Mouse (Mus musculus): ENCODE measurements around the gene Enpp1. TPM values are rescaled to one million over a fixed set of nuclear protein-coding genes. Genes with fewer than 3 reads are reported as not detected.
"Not testable (repeated sequence)": the region's sequence is repeated elsewhere in the genome, so short reads cannot be mapped to it uniquely, and the experiment has no call there.

Gene Enpp1
- polyA plus RNA-seq, 1 experiment = 0.33 TPM

DNA sequence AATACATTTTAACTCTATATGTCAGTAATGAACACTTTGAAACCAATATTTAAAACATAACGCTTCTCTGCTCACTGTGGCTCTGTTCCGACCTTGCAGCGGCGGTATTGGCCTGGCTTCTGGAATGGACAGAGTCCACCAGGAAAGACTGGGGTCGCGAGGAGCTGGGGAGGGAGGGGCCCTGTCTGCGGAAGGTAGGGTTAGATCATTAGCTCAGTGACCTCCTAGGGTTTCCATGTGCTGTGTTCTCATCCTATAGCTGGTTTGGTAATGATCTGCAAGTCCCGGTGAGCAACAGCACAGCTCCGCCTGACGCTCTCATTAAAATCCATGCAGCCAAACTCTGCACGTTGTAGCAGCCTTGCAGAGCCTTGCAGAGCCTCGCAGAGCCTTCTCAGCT lies 84.7 kb downstream of the Enpp1 start:
- no peak for TF ChIP-seq CTCF (IDR thresholded peaks at IDR 0.05; ENCODE audit: control insufficient read depth, insufficient read depth, insufficient replicate concordance, low read depth, low read length)
- TF ChIP-seq POLR2A (IDR thresholded peaks at IDR 0.05; ENCODE audit: control insufficient read depth, low read depth, low read length) = no peak
- Histone ChIP-seq H3K27ac (ENCODE audit: control insufficient read depth, insufficient read depth, low read depth, low read length) (no peak overlapping the region), H3K36me3 (ENCODE audit: control insufficient read depth, insufficient read depth, low read length) (no peaks in the 10 kb centered on the region), H3K4me3 (ENCODE audit: control insufficient read depth, low read depth, low read length) (no peak overlapping the region), H3K4me1 (ENCODE audit: control insufficient read depth, insufficient read depth, low read length) (no peaks in the 10 kb centered on the region; the same call in 1 of the 2 replicates), H3K27me3 (ENCODE audit: control insufficient read depth, insufficient read depth, low read length) (no peaks in the 10 kb centered on the region)

GRCm38 (mm10) chr10:24625060-24625701 lies 86.8 kb downstream of the Enpp1 start:
- Histone ChIP-seq H3K27me3 (ENCODE audit: control insufficient read depth, insufficient read depth, low read length) (no peaks in the 10 kb centered on the region), H3K4me1 (ENCODE audit: control insufficient read depth, insufficient read depth, low read length) (no peaks in the 10 kb centered on the region; the same call in 1 of the 2 replicates), H3K27ac (ENCODE audit: control insufficient read depth, insufficient read depth, low read depth, low read length) (no peak overlapping the region), H3K36me3 (ENCODE audit: control insufficient read depth, insufficient read depth, low read length) (no peaks in the 10 kb centered on the region), H3K4me3 (ENCODE audit: control insufficient read depth, low read depth, low read length) (peak overlapping the region; percentile 28)
- no peak for TF ChIP-seq POLR2A (IDR thresholded peaks at IDR 0.05; ENCODE audit: control insufficient read depth, low read depth, low read length)
- TF ChIP-seq CTCF (IDR thresholded peaks at IDR 0.05; ENCODE audit: control insufficient read depth, insufficient read depth, insufficient replicate concordance, low read depth, low read length) = peak; percentile 90; the same call in 1 of the 2 replicates

- Histone ChIP-seq H3K4me3 (ENCODE audit: control insufficient read depth, low read depth, low read length) (no peak overlapping the region), H3K27me3 (ENCODE audit: control insufficient read depth, insufficient read depth, low read length) (no peaks in the 10 kb centered on the region), H3K4me1 (ENCODE audit: control insufficient read depth, insufficient read depth, low read length) (no peaks in the 10 kb centered on the region; the same call in 1 of the 2 replicates), H3K36me3 (ENCODE audit: control insufficient read depth, insufficient read depth, low read length) (no peaks in the 10 kb centered on the region), H3K27ac (ENCODE audit: control insufficient read depth, insufficient read depth, low read depth, low read length) (no peak overlapping the region)
- TF ChIP-seq CTCF (IDR thresholded peaks at IDR 0.05; ENCODE audit: control insufficient read depth, insufficient read depth, insufficient replicate concordance, low read depth, low read length) = peak; percentile 94
- TF ChIP-seq POLR2A (IDR thresholded peaks at IDR 0.05; ENCODE audit: control insufficient read depth, low read depth, low read length) = no peak
Observed at GRCm38 (mm10) chr10:24622586-24622985, 89.4 kb downstream of the Enpp1 start.

DNA sequence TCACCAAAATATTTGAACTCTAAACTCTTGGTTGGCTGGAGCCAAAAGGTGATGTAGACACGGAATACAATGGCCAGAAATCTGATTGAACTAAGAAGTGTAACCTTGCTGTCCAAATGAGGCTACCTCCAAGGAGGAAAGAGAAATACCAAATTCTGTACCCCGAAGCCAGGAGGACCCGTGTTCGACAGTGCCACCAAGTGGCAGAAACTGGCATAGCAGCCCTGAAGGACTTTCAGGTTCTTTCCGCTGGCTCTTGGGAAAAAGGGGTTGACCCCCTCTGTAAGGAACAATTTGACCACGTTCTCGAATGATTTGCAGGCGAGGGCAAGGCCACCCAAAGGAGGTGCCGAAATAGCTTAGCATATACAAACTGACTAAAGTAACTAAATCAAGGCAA lies 90.4 kb downstream of the Enpp1 start:
- no peaks in the 10 kb centered on the region for H3K36me3 ChIP-seq (ENCODE audit: control insufficient read depth, insufficient read depth, low read length)
- TF ChIP-seq POLR2A (IDR thresholded peaks at IDR 0.05; ENCODE audit: control insufficient read depth, low read depth, low read length) (no peak), CTCF (IDR thresholded peaks at IDR 0.05; ENCODE audit: control insufficient read depth, insufficient read depth, insufficient replicate concordance, low read depth, low read length) (peak; percentile 88; the same call in 1 of the 2 replicates)

GRCm38 (mm10) chr10:24616572-24616971 lies 95.4 kb downstream of the Enpp1 start:
- not testable (repeated sequence) for H3K4me3 ChIP-seq (ENCODE audit: control insufficient read depth, low read depth, low read length); H3K27ac ChIP-seq (ENCODE audit: control insufficient read depth, insufficient read depth, low read depth, low read length); H3K4me1 ChIP-seq (ENCODE audit: control insufficient read depth, insufficient read depth, low read length); H3K27me3 ChIP-seq (ENCODE audit: control insufficient read depth, insufficient read depth, low read length); H3K36me3 ChIP-seq (ENCODE audit: control insufficient read depth, insufficient read depth, low read length)

More for the DNA sequence above, 90.4 kb downstream of the Enpp1 start:
- no peak overlapping the region for H3K27ac ChIP-seq (ENCODE audit: control insufficient read depth, insufficient read depth, low read depth, low read length)
- no peaks in the 10 kb centered on the region for H3K27me3 ChIP-seq (ENCODE audit: control insufficient read depth, insufficient read depth, low read length)
- no peak overlapping the region for H3K4me3 ChIP-seq (ENCODE audit: control insufficient read depth, low read depth, low read length)
- no peaks in the 10 kb centered on the region; the same call in 1 of the 2 replicates for H3K4me1 ChIP-seq (ENCODE audit: control insufficient read depth, insufficient read depth, low read length)

- no peaks in the 10 kb centered on the region for H3K4me1 ChIP-seq (ENCODE audit: control insufficient read depth, insufficient read depth, low read length)
- H3K27me3 ChIP-seq (ENCODE audit: control insufficient read depth, insufficient read depth, low read length) = no peaks in the 10 kb centered on the region
Observed at GRCm38 (mm10) chr10:24615799-24616198, 96.2 kb downstream of the Enpp1 start.

DNA sequence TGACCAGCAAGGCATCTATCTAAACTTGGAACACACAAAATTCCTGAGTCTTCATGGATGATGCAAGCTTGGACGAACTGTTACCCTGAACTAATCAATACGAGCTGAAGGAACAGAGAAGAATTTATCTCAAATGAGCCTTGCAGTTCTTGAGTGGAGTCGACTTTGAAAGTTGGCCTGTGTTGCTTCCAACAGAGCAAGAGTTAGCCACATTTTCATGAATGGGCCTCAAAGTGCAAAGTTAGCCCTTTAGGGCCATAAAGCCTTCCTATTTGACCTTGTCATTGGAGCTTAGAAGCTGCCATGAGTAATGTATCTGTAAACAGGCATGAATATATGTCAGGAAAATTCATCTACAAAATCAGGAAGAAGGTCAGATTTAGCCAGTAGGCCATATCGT lies 97.2 kb downstream of the Enpp1 start:
- H3K27ac ChIP-seq (ENCODE audit: control insufficient read depth, insufficient read depth, low read depth, low read length) = no peak overlapping the region
- no peaks in the 10 kb centered on the region for H3K27me3 ChIP-seq (ENCODE audit: control insufficient read depth, insufficient read depth, low read length)
- peaks cover 2% of the 10 kb centered on the region; the same call in 1 of the 2 replicates for H3K4me1 ChIP-seq (ENCODE audit: control insufficient read depth, insufficient read depth, low read length)
- TF ChIP-seq POLR2A (IDR thresholded peaks at IDR 0.05; ENCODE audit: control insufficient read depth, low read depth, low read length) (no peak), CTCF (IDR thresholded peaks at IDR 0.05; ENCODE audit: control insufficient read depth, insufficient read depth, insufficient replicate concordance, low read depth, low read length) (no peak)
- no peak overlapping the region for H3K4me3 ChIP-seq (ENCODE audit: control insufficient read depth, low read depth, low read length)
- no peaks in the 10 kb centered on the region for H3K36me3 ChIP-seq (ENCODE audit: control insufficient read depth, insufficient read depth, low read length)

More at GRCm38 (mm10) chr10:24615799-24616198, 96.2 kb downstream of the Enpp1 start:
- Histone ChIP-seq H3K4me3 (ENCODE audit: control insufficient read depth, low read depth, low read length) (no peak overlapping the region), H3K27ac (ENCODE audit: control insufficient read depth, insufficient read depth, low read depth, low read length) (no peak overlapping the region), H3K36me3 (ENCODE audit: control insufficient read depth, insufficient read depth, low read length) (no peaks in the 10 kb centered on the region)
- TF ChIP-seq CTCF (IDR thresholded peaks at IDR 0.05; ENCODE audit: control insufficient read depth, insufficient read depth, insufficient replicate concordance, low read depth, low read length) (no peak), POLR2A (IDR thresholded peaks at IDR 0.05; ENCODE audit: control insufficient read depth, low read depth, low read length) (no peak)
